Mouse (Mus musculus) CD4-positive helper T cell, adult 2 months (primary cell): Measurements from ENCODE around the gene Gm3642.
"Not testable (repeated sequence)": the region's sequence is repeated elsewhere in the genome, so short reads cannot be mapped to it uniquely, and the experiment has no call there.

Source experiments
- DNase-seq: peaks from one replicate; pipeline ENCODE4 v3.0.0-alpha.2; 2012; ENCODE audit warnings: low read depth, missing footprints, low spot score

Gene Gm3642

DNA sequence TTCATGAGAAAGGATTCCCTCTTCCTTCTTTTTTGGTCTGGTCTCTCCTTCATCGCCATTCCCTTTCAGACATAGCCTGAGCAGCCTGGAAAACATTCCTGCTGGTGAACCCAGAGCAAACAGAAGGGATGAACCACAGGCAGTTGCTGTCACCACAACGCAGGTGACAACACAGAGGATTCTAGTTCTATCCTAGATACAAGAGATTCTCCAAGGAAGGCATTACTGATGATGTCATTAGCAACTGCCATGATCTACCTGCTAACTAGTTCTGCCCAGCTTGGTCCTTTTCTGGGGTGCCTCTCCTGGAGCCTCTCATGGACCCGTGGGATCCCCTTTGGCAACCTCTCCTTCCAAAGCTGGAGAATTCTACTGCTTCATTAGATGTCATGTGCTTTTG, at the start of gene Gm3642:
Gm3642 (minus strand) TSS at position 101 of the 400 bp plus-strand sequence.
- DNase-seq: not testable (repeated sequence)

DNA sequence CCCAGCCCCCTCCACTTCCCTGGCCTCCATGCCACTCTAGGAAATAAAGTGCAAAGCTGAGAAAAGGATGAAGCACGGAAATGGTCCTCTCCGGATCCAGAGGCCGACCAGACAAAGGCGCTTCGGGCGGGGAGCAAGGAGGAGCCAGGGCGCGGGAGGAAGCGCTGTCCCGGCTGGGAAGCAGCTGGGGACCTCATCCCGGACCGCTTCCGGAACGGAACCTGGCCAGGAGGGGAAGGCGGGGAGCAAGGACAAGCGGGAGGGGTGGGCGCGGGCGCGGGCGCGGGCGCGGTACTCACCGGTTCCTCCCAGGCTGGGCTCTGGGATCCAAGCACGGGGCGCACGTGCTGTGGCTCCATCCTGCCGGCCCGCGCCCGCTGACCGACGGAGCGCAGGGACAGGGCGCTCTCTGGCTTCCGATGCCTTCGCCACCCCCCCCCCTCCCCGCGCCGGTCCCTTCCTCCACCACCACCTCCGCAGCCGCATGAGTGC, 49.5 kb upstream of the Gm3642 start, which contains the start of gene Gm3667:
Gm3667 (minus strand) TSS at position 442 of the 492 bp plus-strand sequence.
- not testable (repeated sequence) for DNase-seq

DNA sequence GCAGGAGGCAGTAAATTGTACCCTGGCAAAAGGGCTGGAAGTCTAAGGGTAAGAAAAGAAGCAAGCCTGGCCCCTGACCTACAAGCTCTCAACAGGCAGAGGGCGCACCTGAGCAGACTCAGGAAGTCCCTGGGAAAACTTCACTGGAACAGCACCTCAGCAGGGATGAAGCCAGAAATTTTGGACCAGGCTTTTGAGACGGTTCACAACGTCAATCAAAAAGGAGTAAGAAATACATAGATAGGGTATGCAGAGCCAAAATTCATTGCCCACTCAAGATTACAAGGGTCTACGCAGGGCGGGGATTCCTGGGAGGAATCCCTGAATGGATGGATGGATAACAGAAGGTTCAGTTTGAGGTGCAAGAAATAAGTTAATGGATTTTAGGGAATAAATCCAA, 48.7 kb upstream of the Gm3642 start:
- DNase-seq: not testable (repeated sequence)

DNA sequence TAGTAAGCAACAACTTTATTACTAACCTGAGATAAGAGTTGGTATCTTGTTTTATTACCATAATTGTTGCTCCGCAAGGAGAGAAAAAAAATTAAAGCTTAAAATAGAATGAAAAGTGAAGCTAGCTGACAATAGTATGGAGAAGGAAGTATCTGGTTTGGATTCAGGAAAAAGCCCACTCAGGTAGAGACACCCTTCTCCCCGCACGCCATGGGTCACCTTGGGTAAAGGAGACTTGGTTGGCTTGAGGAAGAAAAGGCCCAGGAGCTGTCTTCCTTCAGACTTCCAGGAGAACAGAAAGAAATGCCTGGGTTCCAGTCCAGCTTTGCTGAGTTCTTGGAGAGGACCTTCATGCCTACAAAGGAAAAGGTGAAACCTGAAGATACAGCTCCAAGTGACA, 16.8 kb downstream of the Gm3642 start:
- DNase-seq: not testable (repeated sequence)
